ENCODE assay signal across 15 mouse cellular contexts in the genomic region with DNA sequence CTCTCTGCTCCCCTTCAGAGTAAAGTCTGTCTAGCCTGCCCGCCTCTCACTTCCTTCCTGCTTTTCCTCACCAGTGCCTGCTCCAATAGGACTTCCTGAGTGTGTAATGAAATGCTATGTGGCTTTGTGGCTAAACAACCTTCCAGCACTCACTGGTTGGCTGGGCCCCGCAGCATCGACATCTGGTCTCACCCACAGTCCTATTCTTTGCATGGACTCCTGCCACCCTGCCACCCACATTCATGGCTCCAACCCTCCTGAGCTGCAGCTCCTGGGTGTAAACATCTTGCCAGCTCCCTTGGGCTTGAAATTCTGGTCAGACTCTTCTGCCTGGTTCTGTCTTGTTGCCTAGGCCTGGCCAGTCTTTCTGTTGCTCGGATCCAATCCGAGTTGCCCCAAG. TPM values are rescaled to one million over a fixed set of nuclear protein-coding genes. Genes with fewer than 3 reads are reported as not detected.
DNase-seq lines count a peak whose midpoint lies in the region; ATAC-seq lines count a peak whose summit lies in the region.
"Had no signal": no experiment of that assay in that cellular context is flagged by ENCODE, and none has a peak within 500 bp of the region (broad histone marks: within the 10 kb centered on the region; RNA-seq: fewer than 3 reads in every experiment).

No protein-coding gene starts in this region.

- ATAC-seq in intestine, embryonic 14.5 days (replicated peaks; ENCODE audit: low FRiP score, low TSS enrichment, low read depth), result no peak
- no peak for ATAC-seq in intestine, embryonic 16.5 days

- H3K27me3 ChIP-seq in intestine, embryonic 14.5 days (replicated peaks; ENCODE audit: control insufficient read depth, insufficient read depth, low read length), result no peaks in the 10 kb centered on the region
- H3K27me3 ChIP-seq in intestine, embryonic 16.5 days (replicated peaks; ENCODE audit: control insufficient read depth, insufficient read depth, low read length), result no peaks in the 10 kb centered on the region
- H3K27me3 ChIP-seq: hindbrain, embryonic 12.5 days; midbrain, embryonic 12.5 days had no signal

- H3K27ac ChIP-seq in intestine, embryonic 14.5 days (ENCODE audit: low read depth), result no peak overlapping the region
- H3K27ac ChIP-seq in intestine, embryonic 16.5 days (ENCODE audit: low read length), result no peak overlapping the region
- H3K27ac ChIP-seq: hindbrain, embryonic 12.5 days; liver, embryonic 14.5 days; midbrain, embryonic 12.5 days had no signal

- peak; percentile 39 for DNase-seq in intestine, embryonic 14.5 days (ENCODE audit: low spot score)
- peak; percentile 51 to 71 for DNase-seq in frontal cortex, postnatal 10 days (ENCODE audit: low spot score in 2 of 2)
- DNase-seq in layer of hippocampus, postnatal 36 days, result peak; percentile 77 to 78
- peak; percentile 81 to 87 for DNase-seq in right cerebral cortex, postnatal 10 days (ENCODE audit: low spot score in 2 of 2)
- no peak for DNase-seq in embryo, embryonic 11 days
- DNase-seq in c-Kit-positive CD71-positive TER-119-positive erythroid progenitor cells, embryonic 14.5 days (ENCODE audit: low spot score), result no peak
- DNase-seq in thymus, adult 18-20 months, result no peak
- DNase-seq: adrenal gland, adult 2 months; cerebellum, adult 9-11 months; gastrocnemius, postnatal 36 days; kidney, postnatal 14 days had no signal

- 75% methylated on average over 5 of the region's 5 CpGs for WGBS in intestine, embryonic 14.5 days
- WGBS in intestine, embryonic 16.5 days, result 72% methylated on average over 5 of the region's 5 CpGs

- H3K4me3 ChIP-seq in intestine, embryonic 14.5 days (ENCODE audit: low read depth, low read length), result no peak overlapping the region
- no peak overlapping the region for H3K4me3 ChIP-seq in intestine, embryonic 16.5 days (ENCODE audit: low read length)
- H3K4me3 ChIP-seq: hindbrain, embryonic 12.5 days; midbrain, embryonic 12.5 days had no signal

- H3K36me3 ChIP-seq in intestine, embryonic 14.5 days (ENCODE audit: control insufficient read depth, insufficient read depth, low read length), result no peaks in the 10 kb centered on the region
- H3K36me3 ChIP-seq in intestine, embryonic 16.5 days (ENCODE audit: control insufficient read depth, insufficient read depth, low read length), result no peaks in the 10 kb centered on the region
- H3K36me3 ChIP-seq: hindbrain, embryonic 12.5 days; midbrain, embryonic 12.5 days had no signal

- H3K9ac ChIP-seq in intestine, embryonic 14.5 days (ENCODE audit: low read length), result no peak overlapping the region
- H3K9ac ChIP-seq in intestine, embryonic 16.5 days (ENCODE audit: low read depth, low read length), result no peak overlapping the region
- H3K9ac ChIP-seq: hindbrain, embryonic 12.5 days; liver, embryonic 14.5 days; midbrain, embryonic 12.5 days had no signal

- no peaks in the 10 kb centered on the region for H3K4me1 ChIP-seq in intestine, embryonic 14.5 days (replicated peaks; ENCODE audit: control insufficient read depth, insufficient read depth, low read length)
- H3K4me1 ChIP-seq in intestine, embryonic 16.5 days (ENCODE audit: control insufficient read depth, insufficient read depth, low read length), result no peaks in the 10 kb centered on the region
- H3K4me1 ChIP-seq: hindbrain, embryonic 12.5 days had no signal

- no peaks in the 10 kb centered on the region for H3K9me3 ChIP-seq in intestine, embryonic 14.5 days (ENCODE audit: control insufficient read depth, low read length)
- no peaks in the 10 kb centered on the region for H3K9me3 ChIP-seq in intestine, embryonic 16.5 days (ENCODE audit: control insufficient read depth, low read length)
- H3K9me3 ChIP-seq: hindbrain, embryonic 12.5 days; midbrain, embryonic 12.5 days had no signal

- no peak overlapping the region for H3K4me2 ChIP-seq in intestine, embryonic 14.5 days (ENCODE audit: low read length)
- H3K4me2 ChIP-seq in intestine, embryonic 16.5 days (ENCODE audit: low read depth, low read length), result no peak overlapping the region
- H3K4me2 ChIP-seq: hindbrain, embryonic 12.5 days; midbrain, embryonic 12.5 days had no signal

RNA-seq across cellular contexts. Expression of gene Prkag2, which starts 15.6 kb away (rescaled TPM):
- 52.1 and 54.0 TPM in 2 replicates for polyA plus RNA-seq in intestine, embryonic 14.5 days (2014; fragmentation: Nextera tagmentation; extraction: Ambion mirVana)
- 53.0 and 54.1 TPM in 2 replicates for polyA plus RNA-seq in intestine, embryonic 16.5 days (2015; fragmentation: Nextera tagmentation; extraction: Ambion mirVana)
- 100 to 1,000 TPM; 180 to 182 TPM for total RNA-seq in layer of hippocampus, postnatal 36 days (2021)

Comparison
In these comparisons a context has a peak if more than half of its experiments do, and no peak if none do; other contexts are left out.
1. DNase-seq: peak in intestine, embryonic 14.5 days (single experiment), frontal cortex, postnatal 10 days (2 of 2), layer of hippocampus, postnatal 36 days (2 of 2) and right cerebral cortex, postnatal 10 days (2 of 2); none in embryo, embryonic 11 days (single experiment), c-Kit-positive CD71-positive TER-119-positive erythroid progenitor cells, embryonic 14.5 days (single experiment) and thymus, adult 18-20 months (0 of 2).